Mouse (Mus musculus): ENCODE data around the gene Tmem178b. TPM values are rescaled to one million over a fixed set of nuclear protein-coding genes. Genes with fewer than 3 reads are reported as not detected.
A peak's percentile ranks its signal among the peaks of the same experiment; 100 is the strongest.

Gene Tmem178b
- polyA plus RNA-seq, 1 experiment, result not detected

GRCm38 (mm10) chr6:40019396-40019795 is 146.3 kb downstream of the Tmem178b start:
- H3K4me1 ChIP-seq (ENCODE audit: control insufficient read depth, insufficient read depth, low read length), result peaks cover 10% of the 10 kb centered on the region
- WGBS, result 65% methylated on average over 4 of the region's 4 CpGs
- no peak for TF ChIP-seq POLR2A (IDR thresholded peaks at IDR 0.05; ENCODE audit: insufficient read depth, low read depth, low read length)
- no peak for TF ChIP-seq CTCF (IDR thresholded peaks at IDR 0.05; ENCODE audit: insufficient read depth, low read depth, low read length)
- no peak overlapping the region for H3K4me3 ChIP-seq (ENCODE audit: insufficient read depth, low read depth, low read length)
- no peak overlapping the region for H3K27ac ChIP-seq (ENCODE audit: insufficient read depth, low read depth, low read length)

GRCm38 (mm10) chr6:40023592-40024335 is 150.7 kb downstream of the Tmem178b start:
- 60% methylated on average over 4 of the region's 4 CpGs for WGBS
- TF ChIP-seq POLR2A (IDR thresholded peaks at IDR 0.05; ENCODE audit: insufficient read depth, low read depth, low read length) (no peak), CTCF (IDR thresholded peaks at IDR 0.05; ENCODE audit: insufficient read depth, low read depth, low read length) (no peak)
- Histone ChIP-seq H3K4me1 (ENCODE audit: control insufficient read depth, insufficient read depth, low read length) (no peaks in the 10 kb centered on the region), H3K27ac (ENCODE audit: insufficient read depth, low read depth, low read length) (peak overlapping the region; percentile 10; the same call in 1 of the 2 replicates), H3K4me3 (ENCODE audit: insufficient read depth, low read depth, low read length) (no peak overlapping the region)

- no peak overlapping the region for H3K4me3 ChIP-seq (ENCODE audit: insufficient read depth, low read depth, low read length)
- H3K4me1 ChIP-seq (ENCODE audit: control insufficient read depth, insufficient read depth, low read length), result no peaks in the 10 kb centered on the region
- no peak overlapping the region for H3K27ac ChIP-seq (ENCODE audit: insufficient read depth, low read depth, low read length)
- TF ChIP-seq POLR2A (IDR thresholded peaks at IDR 0.05; ENCODE audit: insufficient read depth, low read depth, low read length), result no peak
- TF ChIP-seq CTCF (IDR thresholded peaks at IDR 0.05; ENCODE audit: insufficient read depth, low read depth, low read length), result no peak
- 69% methylated on average over 5 of the region's 5 CpGs for WGBS
Observed at GRCm38 (mm10) chr6:40024336-40024934, 151.4 kb downstream of the Tmem178b start.

GRCm38 (mm10) chr6:40032901-40033300 is 159.8 kb downstream of the Tmem178b start:
- TF ChIP-seq POLR2A (IDR thresholded peaks at IDR 0.05; ENCODE audit: insufficient read depth, low read depth, low read length) (no peak), CTCF (IDR thresholded peaks at IDR 0.05; ENCODE audit: insufficient read depth, low read depth, low read length) (no peak)
- H3K4me1 ChIP-seq (ENCODE audit: control insufficient read depth, insufficient read depth, low read length), result no peaks in the 10 kb centered on the region
- no peak overlapping the region for H3K4me3 ChIP-seq (ENCODE audit: insufficient read depth, low read depth, low read length)
- H3K27ac ChIP-seq (ENCODE audit: insufficient read depth, low read depth, low read length), result no peak overlapping the region

- WGBS, result 93% methylated on average over 3 of the region's 3 CpGs
- Histone ChIP-seq H3K4me3 (ENCODE audit: insufficient read depth, low read depth, low read length) (no peak overlapping the region), H3K4me1 (ENCODE audit: control insufficient read depth, insufficient read depth, low read length) (no peaks in the 10 kb centered on the region), H3K27ac (ENCODE audit: insufficient read depth, low read depth, low read length) (no peak overlapping the region)
- TF ChIP-seq CTCF (IDR thresholded peaks at IDR 0.05; ENCODE audit: insufficient read depth, low read depth, low read length) (no peak), POLR2A (IDR thresholded peaks at IDR 0.05; ENCODE audit: insufficient read depth, low read depth, low read length) (no peak)
Observed at GRCm38 (mm10) chr6:40033935-40034334, 160.9 kb downstream of the Tmem178b start.

GRCm38 (mm10) chr6:40048969-40049908 is 176.2 kb downstream of the Tmem178b start:
- no peaks in the 10 kb centered on the region for H3K4me1 ChIP-seq (ENCODE audit: control insufficient read depth, insufficient read depth, low read length)
- H3K27ac ChIP-seq (ENCODE audit: insufficient read depth, low read depth, low read length), result no peak overlapping the region
- TF ChIP-seq CTCF (IDR thresholded peaks at IDR 0.05; ENCODE audit: insufficient read depth, low read depth, low read length), result no peak
- TF ChIP-seq POLR2A (IDR thresholded peaks at IDR 0.05; ENCODE audit: insufficient read depth, low read depth, low read length), result no peak
- WGBS, result 42% methylated on average over 11 of the region's 11 CpGs
- H3K4me3 ChIP-seq (ENCODE audit: insufficient read depth, low read depth, low read length), result no peak overlapping the region

- TF ChIP-seq POLR2A (IDR thresholded peaks at IDR 0.05; ENCODE audit: insufficient read depth, low read depth, low read length) (no peak), CTCF (IDR thresholded peaks at IDR 0.05; ENCODE audit: insufficient read depth, low read depth, low read length) (no peak)
- no peak overlapping the region for H3K4me3 ChIP-seq (ENCODE audit: insufficient read depth, low read depth, low read length)
- 76% methylated on average over 6 of the region's 6 CpGs for WGBS
- H3K4me1 ChIP-seq (ENCODE audit: control insufficient read depth, insufficient read depth, low read length), result no peaks in the 10 kb centered on the region
- H3K27ac ChIP-seq (ENCODE audit: insufficient read depth, low read depth, low read length), result no peak overlapping the region
Observed at GRCm38 (mm10) chr6:40049909-40050484, 176.9 kb downstream of the Tmem178b start.

GRCm38 (mm10) chr6:40051698-40052097 is 178.6 kb downstream of the Tmem178b start:
- WGBS, result 93% methylated on average over 2 of the region's 2 CpGs
- H3K4me1 ChIP-seq (ENCODE audit: control insufficient read depth, insufficient read depth, low read length), result no peaks in the 10 kb centered on the region
- H3K27ac ChIP-seq (ENCODE audit: insufficient read depth, low read depth, low read length), result no peak overlapping the region
- no peak overlapping the region for H3K4me3 ChIP-seq (ENCODE audit: insufficient read depth, low read depth, low read length)
- TF ChIP-seq POLR2A (IDR thresholded peaks at IDR 0.05; ENCODE audit: insufficient read depth, low read depth, low read length) (no peak), CTCF (IDR thresholded peaks at IDR 0.05; ENCODE audit: insufficient read depth, low read depth, low read length) (no peak)

Data from olfactory bulb, adult 2 months (tissue).